Mouse (Mus musculus): Measurements from ENCODE around the gene Tedc2. TPM values are rescaled to one million over a fixed set of nuclear protein-coding genes. Genes with fewer than 3 reads are reported as not detected.

Gene Tedc2
- polyA plus RNA-seq, 1 experiment from 2014 or later, result 11.9 TPM

DNA sequence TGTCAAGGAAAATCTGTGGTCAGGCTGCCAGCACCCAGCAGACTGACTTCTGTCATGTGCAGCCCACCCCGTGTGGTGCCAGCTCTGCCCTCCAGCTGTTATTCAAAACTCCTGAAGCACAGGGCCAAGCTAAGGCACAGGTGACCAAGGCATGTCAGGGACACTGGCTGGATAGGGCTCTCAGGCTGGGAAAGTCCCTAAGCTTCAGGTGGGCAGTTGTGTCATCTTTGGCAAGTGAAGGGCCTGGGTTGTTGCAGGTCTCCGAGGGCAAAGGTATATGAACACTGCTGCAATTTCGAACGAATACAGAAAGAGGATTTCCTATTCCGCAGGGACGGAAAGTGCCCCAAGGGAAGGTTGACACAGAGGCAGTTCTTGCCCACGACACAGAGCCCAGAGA, 15.8 kb downstream of the Tedc2 start:
- WGBS, result 6% methylated on average over 7 of the region's 7 CpGs
- peak overlapping the region; percentile 59 for H3K4me3 ChIP-seq (ENCODE audit: low read depth, low read length)
- H3K4me2 ChIP-seq (replicated peaks; ENCODE audit: low read depth, low read length), result peak overlapping the region; percentile 89
- H3K27me3 ChIP-seq (ENCODE audit: control insufficient read depth, insufficient read depth, low read length), result no peaks in the 10 kb centered on the region
- H3K9me3 ChIP-seq (ENCODE audit: control insufficient read depth, low read depth, low read length), result no peaks in the 10 kb centered on the region
- H3K36me3 ChIP-seq (ENCODE audit: control insufficient read depth, insufficient read depth, low read length), result no peaks in the 10 kb centered on the region
- H3K27ac ChIP-seq (ENCODE audit: low read length), result no peak overlapping the region; the same call in 1 of the 2 replicates
- H3K4me1 ChIP-seq (ENCODE audit: control insufficient read depth, insufficient read depth, low read length), result peaks cover 50% of the 10 kb centered on the region
- H3K9ac ChIP-seq (replicated peaks; ENCODE audit: low read depth, low read length), result peak overlapping the region; percentile 64
- ATAC-seq (ENCODE audit: insufficient number of reproducible peaks, insufficient read depth, low FRiP score, low read depth), result no peak

DNA sequence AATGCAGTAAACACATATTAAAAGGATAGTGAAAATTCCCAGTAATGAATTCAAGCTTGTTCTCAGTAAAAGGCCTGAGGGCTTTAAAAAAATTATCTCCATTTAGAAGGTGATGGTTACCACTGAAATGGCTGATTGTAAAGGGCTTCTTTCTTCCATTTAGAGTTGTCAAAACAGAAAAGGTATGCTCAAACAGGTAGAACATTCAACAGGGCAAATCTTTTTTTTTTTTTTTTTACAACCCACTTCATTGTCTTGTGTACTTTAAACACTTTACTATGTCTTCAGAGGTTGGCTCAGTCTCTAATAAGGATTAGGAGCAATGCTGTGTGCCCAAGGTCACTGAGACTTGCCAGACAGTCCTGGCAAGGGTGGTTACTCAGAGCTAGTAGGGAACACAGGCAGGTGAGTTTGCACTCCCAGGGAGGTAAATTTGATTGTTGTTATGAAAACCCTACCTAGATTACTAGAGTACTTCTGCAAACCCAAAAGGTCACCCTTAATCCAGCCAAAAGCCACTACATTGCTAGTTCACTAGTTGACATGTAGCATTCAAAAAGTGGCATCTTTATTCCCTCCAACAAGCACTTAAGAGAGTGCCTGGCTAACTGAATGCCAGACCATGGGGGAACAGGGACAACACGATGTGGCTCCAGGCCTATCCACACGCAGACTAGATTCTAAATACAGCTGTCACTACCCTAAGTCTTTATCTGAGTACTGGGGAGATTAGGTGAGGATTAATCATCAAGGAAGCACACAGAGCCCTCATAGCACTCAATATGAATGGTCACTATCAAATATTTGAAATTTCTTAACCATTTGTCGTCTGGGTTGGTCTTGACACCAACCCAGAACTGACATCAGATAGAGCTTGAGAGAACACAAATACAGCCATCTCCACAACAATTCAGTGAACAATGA, 16.8 kb downstream of the Tedc2 start:
- WGBS, result 58% methylated on average over 3 of the region's 3 CpGs
- H3K4me2 ChIP-seq (replicated peaks; ENCODE audit: low read depth, low read length), result peak overlapping the region; percentile 89
- H3K9me3 ChIP-seq (ENCODE audit: control insufficient read depth, low read depth, low read length), result no peaks in the 10 kb centered on the region
- H3K4me3 ChIP-seq (ENCODE audit: low read depth, low read length), result peak overlapping the region; percentile 59
- no peaks in the 10 kb centered on the region for H3K36me3 ChIP-seq (ENCODE audit: control insufficient read depth, insufficient read depth, low read length)
- ATAC-seq (ENCODE audit: insufficient number of reproducible peaks, insufficient read depth, low FRiP score, low read depth), result no peak
- H3K9ac ChIP-seq (replicated peaks; ENCODE audit: low read depth, low read length), result no peak overlapping the region
- H3K27ac ChIP-seq (ENCODE audit: low read length), result no peak overlapping the region
- peaks cover 42% of the 10 kb centered on the region for H3K4me1 ChIP-seq (ENCODE audit: control insufficient read depth, insufficient read depth, low read length)
- H3K27me3 ChIP-seq (ENCODE audit: control insufficient read depth, insufficient read depth, low read length), result no peaks in the 10 kb centered on the region

GRCm38 (mm10) chr17:24203068-24203467, 17.6 kb downstream of the Tedc2 start:
- Histone ChIP-seq H3K27me3 (ENCODE audit: control insufficient read depth, insufficient read depth, low read length) (no peaks in the 10 kb centered on the region), H3K9me3 (ENCODE audit: control insufficient read depth, low read depth, low read length) (no peaks in the 10 kb centered on the region), H3K4me1 (ENCODE audit: control insufficient read depth, insufficient read depth, low read length) (peaks cover 34% of the 10 kb centered on the region), H3K36me3 (ENCODE audit: control insufficient read depth, insufficient read depth, low read length) (no peaks in the 10 kb centered on the region), H3K4me2 (replicated peaks; ENCODE audit: low read depth, low read length) (no peak overlapping the region), H3K27ac (ENCODE audit: low read length) (no peak overlapping the region), H3K4me3 (ENCODE audit: low read depth, low read length) (no peak overlapping the region), H3K9ac (replicated peaks; ENCODE audit: low read depth, low read length) (no peak overlapping the region)
- ATAC-seq (ENCODE audit: insufficient number of reproducible peaks, insufficient read depth, low FRiP score, low read depth), result no peak; the same call in 1 of the 2 replicates
- 52% methylated on average over 4 of the region's 4 CpGs for WGBS

DNA sequence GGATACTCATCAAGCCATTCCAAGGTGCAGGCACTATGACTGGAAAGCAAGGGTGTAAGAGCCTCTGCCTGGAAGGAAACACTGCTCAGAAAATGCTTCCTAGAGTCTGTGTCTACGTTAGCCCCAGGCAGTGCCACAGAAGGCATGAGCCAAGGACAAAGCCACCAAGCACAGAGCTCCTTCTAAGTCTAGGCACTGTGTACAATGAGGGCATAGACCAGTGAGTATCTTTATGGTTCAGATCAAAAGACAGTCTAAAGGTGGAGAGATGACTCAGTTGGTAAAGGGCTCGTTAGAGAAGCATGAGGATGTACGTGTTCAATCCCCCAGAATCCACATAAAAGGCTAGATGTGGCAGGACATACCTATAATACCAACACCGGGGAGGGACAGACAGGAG, 19.6 kb downstream of the Tedc2 start:
- Histone ChIP-seq H3K9ac (replicated peaks; ENCODE audit: low read depth, low read length) (no peak overlapping the region), H3K4me2 (replicated peaks; ENCODE audit: low read depth, low read length) (no peak overlapping the region), H3K4me3 (ENCODE audit: low read depth, low read length) (no peak overlapping the region), H3K27me3 (ENCODE audit: control insufficient read depth, insufficient read depth, low read length) (no peaks in the 10 kb centered on the region), H3K27ac (ENCODE audit: low read length) (no peak overlapping the region), H3K36me3 (ENCODE audit: control insufficient read depth, insufficient read depth, low read length) (no peaks in the 10 kb centered on the region), H3K9me3 (ENCODE audit: control insufficient read depth, low read depth, low read length) (no peaks in the 10 kb centered on the region), H3K4me1 (ENCODE audit: control insufficient read depth, insufficient read depth, low read length) (peaks cover 17% of the 10 kb centered on the region)
- ATAC-seq (ENCODE audit: insufficient number of reproducible peaks, insufficient read depth, low FRiP score, low read depth), result no peak
- 80% methylated on average over 4 of the region's 4 CpGs for WGBS

GRCm38 (mm10) chr17:24199741-24200140, 20.9 kb downstream of the Tedc2 start:
- no peak overlapping the region for H3K4me2 ChIP-seq (replicated peaks; ENCODE audit: low read depth, low read length)
- H3K4me1 ChIP-seq (ENCODE audit: control insufficient read depth, insufficient read depth, low read length), result peaks cover 9% of the 10 kb centered on the region
- no peak overlapping the region for H3K9ac ChIP-seq (replicated peaks; ENCODE audit: low read depth, low read length)
- no peak overlapping the region for H3K27ac ChIP-seq (ENCODE audit: low read length)
- H3K36me3 ChIP-seq (ENCODE audit: control insufficient read depth, insufficient read depth, low read length), result no peaks in the 10 kb centered on the region
- ATAC-seq (ENCODE audit: insufficient number of reproducible peaks, insufficient read depth, low FRiP score, low read depth), result no peak
- WGBS, result 57% methylated on average over 4 of the region's 4 CpGs
- no peak overlapping the region for H3K4me3 ChIP-seq (ENCODE audit: low read depth, low read length)
- no peaks in the 10 kb centered on the region for H3K27me3 ChIP-seq (ENCODE audit: control insufficient read depth, insufficient read depth, low read length)
- no peaks in the 10 kb centered on the region for H3K9me3 ChIP-seq (ENCODE audit: control insufficient read depth, low read depth, low read length)

- no peaks in the 10 kb centered on the region for H3K27me3 ChIP-seq (ENCODE audit: control insufficient read depth, insufficient read depth, low read length)
- H3K4me1 ChIP-seq (ENCODE audit: control insufficient read depth, insufficient read depth, low read length), result peaks cover 6% of the 10 kb centered on the region; the same call in 1 of the 2 replicates
- WGBS, result 79% methylated on average over 4 of the region's 4 CpGs
- H3K36me3 ChIP-seq (ENCODE audit: control insufficient read depth, insufficient read depth, low read length), result no peaks in the 10 kb centered on the region
- H3K9ac ChIP-seq (replicated peaks; ENCODE audit: low read depth, low read length), result no peak overlapping the region
- no peak overlapping the region for H3K4me3 ChIP-seq (ENCODE audit: low read depth, low read length)
- H3K4me2 ChIP-seq (replicated peaks; ENCODE audit: low read depth, low read length), result no peak overlapping the region
- no peak overlapping the region for H3K27ac ChIP-seq (ENCODE audit: low read length)
- ATAC-seq (ENCODE audit: insufficient number of reproducible peaks, insufficient read depth, low FRiP score, low read depth), result no peak
- H3K9me3 ChIP-seq (ENCODE audit: control insufficient read depth, low read depth, low read length), result no peaks in the 10 kb centered on the region
Measured at GRCm38 (mm10) chr17:24199252-24199651, 21.4 kb downstream of the Tedc2 start.

DNA sequence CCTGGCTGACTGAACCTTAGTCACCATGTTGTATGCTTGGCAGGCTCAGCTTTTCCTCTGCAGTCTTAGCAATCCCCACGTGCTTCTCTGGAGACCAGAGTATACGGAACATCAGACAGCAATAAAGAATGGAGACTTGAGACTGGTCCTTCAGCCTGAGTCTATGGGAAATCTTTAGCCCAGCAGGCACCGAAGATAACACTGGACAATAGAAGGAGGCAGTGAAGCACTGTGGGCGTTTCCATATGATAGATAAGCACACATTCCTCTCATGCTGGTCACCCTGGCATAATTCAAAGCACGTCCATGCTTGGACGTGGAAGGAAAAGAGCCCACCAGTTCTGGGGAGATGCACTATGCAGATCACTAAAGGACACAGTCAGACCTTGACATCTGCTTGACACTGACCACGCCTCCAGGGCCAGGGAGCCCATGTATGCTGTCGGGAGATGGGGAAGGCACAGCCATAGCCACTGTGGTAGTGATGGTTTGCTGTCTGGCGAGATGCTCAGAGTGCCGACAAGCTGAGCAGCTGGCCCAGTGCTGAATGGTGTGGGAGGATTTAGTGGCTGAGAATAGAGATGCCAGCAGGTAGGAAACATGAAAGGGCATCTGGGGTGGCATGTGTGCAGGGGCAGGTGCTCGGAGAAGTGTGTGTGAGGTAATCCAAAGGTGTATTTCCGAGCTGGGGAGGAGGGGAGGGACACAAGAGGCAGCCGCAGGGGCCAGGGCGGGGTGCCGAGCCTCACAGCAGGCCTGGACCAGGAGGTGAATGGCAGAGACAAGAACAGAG, 23.4 kb downstream of the Tedc2 start:
- Histone ChIP-seq H3K4me2 (replicated peaks; ENCODE audit: low read depth, low read length) (no peak overlapping the region), H3K9me3 (ENCODE audit: control insufficient read depth, low read depth, low read length) (no peaks in the 10 kb centered on the region), H3K27me3 (ENCODE audit: control insufficient read depth, insufficient read depth, low read length) (no peaks in the 10 kb centered on the region), H3K9ac (replicated peaks; ENCODE audit: low read depth, low read length) (no peak overlapping the region), H3K36me3 (ENCODE audit: control insufficient read depth, insufficient read depth, low read length) (no peaks in the 10 kb centered on the region), H3K4me3 (ENCODE audit: low read depth, low read length) (no peak overlapping the region), H3K4me1 (ENCODE audit: control insufficient read depth, insufficient read depth, low read length) (no peaks in the 10 kb centered on the region), H3K27ac (ENCODE audit: low read length) (no peak overlapping the region)
- 56% methylated on average over 15 of the region's 15 CpGs for WGBS
- no peak for ATAC-seq (ENCODE audit: insufficient number of reproducible peaks, insufficient read depth, low FRiP score, low read depth)

- ATAC-seq (ENCODE audit: insufficient number of reproducible peaks, insufficient read depth, low FRiP score, low read depth), result no peak
- Histone ChIP-seq H3K4me2 (replicated peaks; ENCODE audit: low read depth, low read length) (no peak overlapping the region), H3K4me3 (ENCODE audit: low read depth, low read length) (no peak overlapping the region), H3K27me3 (ENCODE audit: control insufficient read depth, insufficient read depth, low read length) (no peaks in the 10 kb centered on the region), H3K4me1 (ENCODE audit: control insufficient read depth, insufficient read depth, low read length) (no peaks in the 10 kb centered on the region), H3K27ac (ENCODE audit: low read length) (no peak overlapping the region), H3K9ac (replicated peaks; ENCODE audit: low read depth, low read length) (no peak overlapping the region), H3K9me3 (ENCODE audit: control insufficient read depth, low read depth, low read length) (no peaks in the 10 kb centered on the region), H3K36me3 (ENCODE audit: control insufficient read depth, insufficient read depth, low read length) (no peaks in the 10 kb centered on the region)
- 53% methylated on average over 2 of the region's 2 CpGs for WGBS
Measured at GRCm38 (mm10) chr17:24195349-24195748, 25.3 kb downstream of the Tedc2 start.
